In genomic region chr9:107533791-107534407, GRCm38 (mm10) we compare ENCODE assay signal across 1 mouse cellular context.
TF ChIP-seq lines count a peak whose summit lies in the region.

TSS of gene Tmem115 (plus strand) at chr9:107533945.

TF ChIP-seq in CH12.LX, 34 proteins besides CTCF, POLR2A, EP300 and RAD21 (continued from another document):
- TF ChIP-seq HCFC1 (IDR thresholded peaks at IDR 0.05; ENCODE audit: low read depth, low read length) (peak; percentile 99), NELFE (IDR thresholded peaks at IDR 0.05; ENCODE audit: low read depth, low read length) (peak; percentile 76), UBTF (IDR thresholded peaks at IDR 0.05; ENCODE audit: low read depth, low read length) (peak; percentile 82), MEF2A (IDR thresholded peaks at IDR 0.05; ENCODE audit: borderline replicate concordance, low read depth, low read length) (no peak; the same call in 1 of the 2 replicates), JUN (IDR thresholded peaks at IDR 0.05; ENCODE audit: insufficient read depth, low read depth, low read length) (no peak), MYC (IDR thresholded peaks at IDR 0.05; ENCODE audit: low read depth, low read length) (0 out of 2 replicates have a peak, but pooled peaks have one; percentile 41), ZKSCAN1 (IDR thresholded peaks at IDR 0.05; ENCODE audit: borderline replicate concordance, low read depth, low read length) (no peak), SMC3 (IDR thresholded peaks at IDR 0.05; ENCODE audit: low read depth, low read length) (no peak), GABPA (IDR thresholded peaks at IDR 0.05; ENCODE audit: insufficient replicate concordance, low read depth, low read length) (peak; percentile 91; the same call in 1 of the 2 replicates), TCF12 (IDR thresholded peaks at IDR 0.05; ENCODE audit: low read depth, low read length) (peak; percentile 59), ZC3H11A (IDR thresholded peaks at IDR 0.05; ENCODE audit: low read depth, low read length) (no peak), MAX (IDR thresholded peaks at IDR 0.05; ENCODE audit: low read length) (peak; percentile 30; the same call in 1 of the 2 replicates), PAX5 (IDR thresholded peaks at IDR 0.05; ENCODE audit: low read length) (no peak)
